Mouse (Mus musculus): ENCODE results near the gene Isyna1. TPM values are rescaled to one million over a fixed set of nuclear protein-coding genes. Genes with fewer than 3 reads are reported as not detected.

Gene Isyna1
- polyA plus RNA-seq, 1 experiment from 2014 or later, result 106 TPM

GRCm38 (mm10) chr8:70609368-70609848 is 15.2 kb downstream of the Isyna1 start:
- ATAC-seq (replicated peaks; ENCODE audit: low FRiP score, low TSS enrichment, low read depth), result peak; percentile 67
- peak overlapping the region; percentile 48 for H3K4me3 ChIP-seq (ENCODE audit: low read depth, low read length)
- H3K27me3 ChIP-seq (replicated peaks; ENCODE audit: control insufficient read depth, insufficient read depth, low read length), result no peaks in the 10 kb centered on the region
- DNase-seq (ENCODE audit: low spot score), result peak; percentile 91
- peaks cover 36% of the 10 kb centered on the region for H3K4me1 ChIP-seq (replicated peaks; ENCODE audit: control insufficient read depth, insufficient read depth, low read length)
- no peaks in the 10 kb centered on the region for H3K9me3 ChIP-seq (ENCODE audit: control insufficient read depth, low read length)
- H3K4me2 ChIP-seq (ENCODE audit: low read length), result peak overlapping the region; percentile 98
- no peaks in the 10 kb centered on the region for H3K36me3 ChIP-seq (ENCODE audit: control insufficient read depth, insufficient read depth, low read length)
- peak overlapping the region; percentile 100 for H3K27ac ChIP-seq (ENCODE audit: low read depth)
- H3K9ac ChIP-seq (ENCODE audit: low read length), result peak overlapping the region; percentile 84
- WGBS, result 2% methylated on average over 35 of the region's 39 CpGs

GRCm38 (mm10) chr8:70609849-70610795 is 15.9 kb downstream of the Isyna1 start:
- Histone ChIP-seq H3K4me1 (replicated peaks; ENCODE audit: control insufficient read depth, insufficient read depth, low read length) (peaks cover 36% of the 10 kb centered on the region), H3K27ac (ENCODE audit: low read depth) (peak overlapping the region; percentile 100), H3K4me3 (ENCODE audit: low read depth, low read length) (peak overlapping the region; percentile 48), H3K9ac (ENCODE audit: low read length) (peak overlapping the region; percentile 84), H3K27me3 (replicated peaks; ENCODE audit: control insufficient read depth, insufficient read depth, low read length) (no peaks in the 10 kb centered on the region), H3K4me2 (ENCODE audit: low read length) (peak overlapping the region; percentile 98), H3K36me3 (ENCODE audit: control insufficient read depth, insufficient read depth, low read length) (no peaks in the 10 kb centered on the region), H3K9me3 (ENCODE audit: control insufficient read depth, low read length) (no peaks in the 10 kb centered on the region)
- DNase-seq (ENCODE audit: low spot score) (peak; percentile 92), ATAC-seq (replicated peaks; ENCODE audit: low FRiP score, low TSS enrichment, low read depth) (peak; percentile 72)
- WGBS, result under 1% methylated on average over 41 of the region's 45 CpGs

GRCm38 (mm10) chr8:70610796-70611771 is 16.9 kb downstream of the Isyna1 start:
- no peak; the same call in 1 of the 2 replicates for ATAC-seq (replicated peaks; ENCODE audit: low FRiP score, low TSS enrichment, low read depth)

GRCm38 (mm10) chr8:70611849-70612248 is 17.7 kb downstream of the Isyna1 start:
- Histone ChIP-seq H3K9ac (ENCODE audit: low read length) (peak overlapping the region; percentile 55), H3K4me1 (replicated peaks; ENCODE audit: control insufficient read depth, insufficient read depth, low read length) (peaks cover 31% of the 10 kb centered on the region), H3K4me3 (ENCODE audit: low read depth, low read length) (peak overlapping the region; percentile 48), H3K36me3 (ENCODE audit: control insufficient read depth, insufficient read depth, low read length) (no peaks in the 10 kb centered on the region), H3K27me3 (replicated peaks; ENCODE audit: control insufficient read depth, insufficient read depth, low read length) (no peaks in the 10 kb centered on the region), H3K27ac (ENCODE audit: low read depth) (peak overlapping the region; percentile 69), H3K9me3 (ENCODE audit: control insufficient read depth, low read length) (no peaks in the 10 kb centered on the region), H3K4me2 (ENCODE audit: low read length) (peak overlapping the region; percentile 98)
- WGBS, result 0% methylated on average over 6 of the region's 6 CpGs
- peak; percentile 96 for DNase-seq (ENCODE audit: low spot score)
- ATAC-seq (replicated peaks; ENCODE audit: low FRiP score, low TSS enrichment, low read depth), result no peak

More at GRCm38 (mm10) chr8:70610796-70611771, 16.9 kb downstream of the Isyna1 start:
- no peaks in the 10 kb centered on the region for H3K9me3 ChIP-seq (ENCODE audit: control insufficient read depth, low read length)
- no peaks in the 10 kb centered on the region for H3K36me3 ChIP-seq (ENCODE audit: control insufficient read depth, insufficient read depth, low read length)
- H3K4me2 ChIP-seq (ENCODE audit: low read length), result peak overlapping the region; percentile 98
- peak overlapping the region; percentile 55 for H3K9ac ChIP-seq (ENCODE audit: low read length)
- peak; percentile 94 for DNase-seq (ENCODE audit: low spot score)
- under 1% methylated on average over 54 of the region's 54 CpGs for WGBS
- peak overlapping the region; percentile 100 for H3K27ac ChIP-seq (ENCODE audit: low read depth)
- H3K27me3 ChIP-seq (replicated peaks; ENCODE audit: control insufficient read depth, insufficient read depth, low read length), result no peaks in the 10 kb centered on the region
- H3K4me1 ChIP-seq (replicated peaks; ENCODE audit: control insufficient read depth, insufficient read depth, low read length), result peaks cover 32% of the 10 kb centered on the region
- peak overlapping the region; percentile 48 for H3K4me3 ChIP-seq (ENCODE audit: low read depth, low read length)

DNA sequence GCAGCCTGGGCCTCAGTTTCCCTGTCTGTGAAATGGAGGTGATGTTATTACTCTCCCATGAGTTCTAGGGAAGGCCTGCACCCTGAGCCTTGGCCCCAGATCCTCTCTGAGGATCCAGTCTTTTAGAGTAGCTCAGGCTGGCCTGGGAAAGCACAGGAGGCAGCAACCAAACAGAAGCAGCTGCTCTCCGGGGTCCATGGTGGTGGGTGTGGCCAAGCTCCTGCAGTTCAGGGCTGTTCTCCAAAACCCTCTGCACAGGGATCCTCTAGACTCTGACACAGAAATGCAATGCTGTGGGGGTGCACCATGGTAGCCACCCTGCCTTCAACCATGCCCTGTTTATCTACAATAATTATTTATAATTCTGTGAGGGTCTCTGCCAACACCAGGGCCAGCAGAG is 19.6 kb downstream of the Isyna1 start:
- Histone ChIP-seq H3K4me1 (replicated peaks; ENCODE audit: control insufficient read depth, insufficient read depth, low read length) (peaks cover 22% of the 10 kb centered on the region; the same call in 1 of the 2 replicates), H3K27ac (ENCODE audit: low read depth) (peak overlapping the region; percentile 16; the same call in 1 of the 2 replicates), H3K9ac (ENCODE audit: low read length) (no peak overlapping the region), H3K4me3 (ENCODE audit: low read depth, low read length) (no peak overlapping the region), H3K9me3 (ENCODE audit: control insufficient read depth, low read length) (no peaks in the 10 kb centered on the region), H3K4me2 (ENCODE audit: low read length) (no peak overlapping the region), H3K36me3 (ENCODE audit: control insufficient read depth, insufficient read depth, low read length) (no peaks in the 10 kb centered on the region), H3K27me3 (replicated peaks; ENCODE audit: control insufficient read depth, insufficient read depth, low read length) (no peaks in the 10 kb centered on the region)
- 5% methylated on average over 1 of the region's 1 CpGs for WGBS
- no peak for ATAC-seq (replicated peaks; ENCODE audit: low FRiP score, low TSS enrichment, low read depth)
- DNase-seq (ENCODE audit: low spot score), result no peak

- no peak overlapping the region for H3K4me2 ChIP-seq (ENCODE audit: low read length)
- H3K4me1 ChIP-seq (replicated peaks; ENCODE audit: control insufficient read depth, insufficient read depth, low read length), result peaks cover 18% of the 10 kb centered on the region; the same call in 1 of the 2 replicates
- DNase-seq (ENCODE audit: low spot score) (no peak), ATAC-seq (replicated peaks; ENCODE audit: low FRiP score, low TSS enrichment, low read depth) (no peak)
- H3K27me3 ChIP-seq (replicated peaks; ENCODE audit: control insufficient read depth, insufficient read depth, low read length), result no peaks in the 10 kb centered on the region
- no peak overlapping the region for H3K9ac ChIP-seq (ENCODE audit: low read length)
- WGBS, result 73% methylated on average over 5 of the region's 5 CpGs
- H3K36me3 ChIP-seq (ENCODE audit: control insufficient read depth, insufficient read depth, low read length), result no peaks in the 10 kb centered on the region
- no peak overlapping the region for H3K4me3 ChIP-seq (ENCODE audit: low read depth, low read length)
- H3K9me3 ChIP-seq (ENCODE audit: control insufficient read depth, low read length), result no peaks in the 10 kb centered on the region
- no peak overlapping the region; the same call in 1 of the 2 replicates for H3K27ac ChIP-seq (ENCODE audit: low read depth)
These were observed 20.3 kb downstream of the Isyna1 start for GRCm38 (mm10) chr8:70614469-70614868.

- no peak overlapping the region for H3K27ac ChIP-seq (ENCODE audit: low read depth)
These were observed 21.1 kb downstream of the Isyna1 start for GRCm38 (mm10) chr8:70615281-70615680.

GRCm38 (mm10) chr8:70615894-70616293 is 21.7 kb downstream of the Isyna1 start, which contains the start of gene Lrrc25:
Lrrc25 (plus strand) TSS chr8:70616155.
- no peaks in the 10 kb centered on the region for H3K27me3 ChIP-seq (replicated peaks; ENCODE audit: control insufficient read depth, insufficient read depth, low read length)
- H3K4me3 ChIP-seq (ENCODE audit: low read depth, low read length), result no peak within 1 kb of the TSS
- H3K36me3 ChIP-seq (ENCODE audit: control insufficient read depth, insufficient read depth, low read length), result no peaks in the 10 kb centered on the region
- DNase-seq (ENCODE audit: low spot score), result no peak
- WGBS, result 80% methylated on average over 3 of the region's 3 CpGs
- no peak within 1 kb of the TSS for H3K9ac ChIP-seq (ENCODE audit: low read length)
- H3K9me3 ChIP-seq (ENCODE audit: control insufficient read depth, low read length), result no peaks in the 10 kb centered on the region
- no peak within 1 kb of the TSS for H3K4me2 ChIP-seq (ENCODE audit: low read length)
- no peak within 1 kb of the TSS for H3K27ac ChIP-seq (ENCODE audit: low read depth)
- ATAC-seq (replicated peaks; ENCODE audit: low FRiP score, low TSS enrichment, low read depth), result no peak
- H3K4me1 ChIP-seq (replicated peaks; ENCODE audit: control insufficient read depth, insufficient read depth, low read length), result peaks cover 13% of the 10 kb centered on the region; the same call in 1 of the 2 replicates

More at GRCm38 (mm10) chr8:70615281-70615680, 21.1 kb downstream of the Isyna1 start:
- no peak overlapping the region for H3K9ac ChIP-seq (ENCODE audit: low read length)
- H3K9me3 ChIP-seq (ENCODE audit: control insufficient read depth, low read length), result no peaks in the 10 kb centered on the region
- no peak for ATAC-seq (replicated peaks; ENCODE audit: low FRiP score, low TSS enrichment, low read depth)
- 87% methylated on average over 8 of the region's 8 CpGs for WGBS
- no peak overlapping the region for H3K4me3 ChIP-seq (ENCODE audit: low read depth, low read length)
- H3K36me3 ChIP-seq (ENCODE audit: control insufficient read depth, insufficient read depth, low read length), result no peaks in the 10 kb centered on the region
- no peaks in the 10 kb centered on the region for H3K27me3 ChIP-seq (replicated peaks; ENCODE audit: control insufficient read depth, insufficient read depth, low read length)
- H3K4me2 ChIP-seq (ENCODE audit: low read length), result no peak overlapping the region
- peaks cover 17% of the 10 kb centered on the region; the same call in 1 of the 2 replicates for H3K4me1 ChIP-seq (replicated peaks; ENCODE audit: control insufficient read depth, insufficient read depth, low read length)
- DNase-seq (ENCODE audit: low spot score), result no peak
